Comparison of ENCODE assay signal across 13 mouse cellular contexts in genomic region chr11:77806218-77806617, GRCm38 (mm10). TPM values are rescaled to one million over a fixed set of nuclear protein-coding genes. Genes with fewer than 3 reads are reported as not detected.
DNase-seq lines count a peak whose midpoint lies in the region; ATAC-seq lines count a peak whose summit lies in the region.
"Had no signal": no experiment of that assay in that cellular context is flagged by ENCODE, and none has a peak within 500 bp of the region (broad histone marks: within the 10 kb centered on the region; RNA-seq: fewer than 3 reads in every experiment).

No protein-coding gene starts in this region.

- H3K4me3 ChIP-seq in heart, embryonic 13.5 days, result no peak overlapping the region
- H3K4me3 ChIP-seq in kidney, embryonic 15.5 days (replicated peaks), result no peak overlapping the region
- H3K4me3 ChIP-seq in forebrain, embryonic 15.5 days, result no peak overlapping the region
- H3K4me3 ChIP-seq: hindbrain, embryonic 12.5 days; limb, embryonic 12.5 days; midbrain, embryonic 15.5 days had no signal

- peaks cover 95% of the 10 kb centered on the region for H3K4me1 ChIP-seq in heart, embryonic 13.5 days
- H3K4me1 ChIP-seq in kidney, embryonic 15.5 days, result peaks cover 22% of the 10 kb centered on the region
- peaks cover 40% of the 10 kb centered on the region for H3K4me1 ChIP-seq in forebrain, embryonic 15.5 days

- 8% methylated on average over 2 of the region's 2 CpGs for WGBS in heart, embryonic 13.5 days
- WGBS in kidney, embryonic 15.5 days, result 27% methylated on average over 2 of the region's 2 CpGs
- 13% methylated on average over 2 of the region's 2 CpGs for WGBS in forebrain, embryonic 15.5 days

- intact Hi-C loops in heart, postnatal 36 days (cut with DNase I), result no loop called here

- H3K27me3 ChIP-seq in heart, embryonic 13.5 days (replicated peaks), result no peaks in the 10 kb centered on the region
- no peaks in the 10 kb centered on the region for H3K27me3 ChIP-seq in kidney, embryonic 15.5 days
- H3K27me3 ChIP-seq in forebrain, embryonic 15.5 days, result no peaks in the 10 kb centered on the region
- H3K27me3 ChIP-seq: hindbrain, embryonic 12.5 days; limb, embryonic 12.5 days; midbrain, embryonic 15.5 days had no signal

- H3K9me3 ChIP-seq in heart, embryonic 13.5 days, result no peaks in the 10 kb centered on the region
- H3K9me3 ChIP-seq in kidney, embryonic 15.5 days (replicated peaks), result no peaks in the 10 kb centered on the region
- H3K9me3 ChIP-seq in forebrain, embryonic 15.5 days, result no peaks in the 10 kb centered on the region
- H3K9me3 ChIP-seq: hindbrain, embryonic 12.5 days; limb, embryonic 12.5 days; midbrain, embryonic 15.5 days had no signal

- ATAC-seq in heart, embryonic 13.5 days (ENCODE audit: extremely low read depth, insufficient number of reproducible peaks, low FRiP score, low TSS enrichment), result no peak
- ATAC-seq in kidney, embryonic 15.5 days (replicated peaks; ENCODE audit: low FRiP score), result no peak
- peak; percentile 53; the same call in 1 of the 2 replicates for ATAC-seq in forebrain, embryonic 15.5 days (replicated peaks)
- no peak for ATAC-seq in erythroid progenitor cell, adult 5-6 weeks (replicated peaks; ENCODE audit: low FRiP score, poor library complexity, severe bottlenecking)
- ATAC-seq: midbrain, embryonic 15.5 days had no signal

- peak overlapping the region; percentile 71 for H3K9ac ChIP-seq in heart, embryonic 13.5 days
- H3K9ac ChIP-seq in kidney, embryonic 15.5 days, result no peak overlapping the region
- no peak overlapping the region for H3K9ac ChIP-seq in forebrain, embryonic 15.5 days (replicated peaks)
- H3K9ac ChIP-seq: hindbrain, embryonic 12.5 days; limb, embryonic 12.5 days; midbrain, embryonic 15.5 days had no signal

- DNase-seq in adrenal gland, postnatal 14 days, result peak; percentile 35
- no peak for DNase-seq in adrenal gland, adult 18-20 months (ENCODE audit: low spot score in 2 of 2)
- no peak for DNase-seq in heart, postnatal 36 days
- peak; percentile 47 to 77 for DNase-seq in kidney, postnatal 25 days
- DNase-seq: lung, postnatal 36 days had no signal

- peak overlapping the region; percentile 80; the same call in 1 of the 2 replicates for H3K27ac ChIP-seq in heart, embryonic 13.5 days (replicated peaks)
- H3K27ac ChIP-seq in kidney, embryonic 15.5 days, result no peak overlapping the region
- peak overlapping the region; percentile 50; the same call in 1 of the 2 replicates for H3K27ac ChIP-seq in forebrain, embryonic 15.5 days (replicated peaks)
- H3K27ac ChIP-seq: hindbrain, embryonic 12.5 days; limb, embryonic 12.5 days; midbrain, embryonic 15.5 days had no signal

- peaks cover 35% of the 10 kb centered on the region for H3K36me3 ChIP-seq in heart, embryonic 13.5 days
- no peaks in the 10 kb centered on the region for H3K36me3 ChIP-seq in kidney, embryonic 15.5 days
- no peaks in the 10 kb centered on the region for H3K36me3 ChIP-seq in forebrain, embryonic 15.5 days
- H3K36me3 ChIP-seq: hindbrain, embryonic 12.5 days; limb, embryonic 12.5 days; midbrain, embryonic 15.5 days had no signal

- 0 out of 2 replicates have a peak overlapping the region, but pooled peaks have one; percentile 17 for H3K4me2 ChIP-seq in heart, embryonic 13.5 days
- H3K4me2 ChIP-seq in kidney, embryonic 15.5 days, result no peak overlapping the region
- H3K4me2 ChIP-seq in forebrain, embryonic 15.5 days (replicated peaks), result no peak overlapping the region
- H3K4me2 ChIP-seq: hindbrain, embryonic 12.5 days; limb, embryonic 12.5 days; midbrain, embryonic 15.5 days had no signal

RNA-seq across cellular contexts. Expression of gene Gm10277, which starts 18.7 kb away (rescaled TPM):
- not detected in 2 replicates for total RNA-seq in adrenal gland, postnatal 14 days (2021)
- total RNA-seq in adrenal gland, adult 18-20 months (2021), result not detected
- 1.1 and 1.3 TPM in 2 replicates for polyA plus RNA-seq in heart, embryonic 13.5 days (2015; fragmentation: Nextera tagmentation; extraction: Ambion mirVana)
- not detected for total RNA-seq in heart, postnatal 36 days (2021)
- 1.5 and 2.3 TPM in 2 replicates for polyA plus RNA-seq in kidney, embryonic 15.5 days (2015; fragmentation: Nextera tagmentation; extraction: Ambion mirVana)
- 2.4 and 2.5 TPM in 2 replicates for polyA plus RNA-seq in forebrain, embryonic 15.5 days (2015; fragmentation: Nextera tagmentation; extraction: Ambion mirVana)
- total RNA-seq in erythroid progenitor cell, adult 5-6 weeks (2015; ENCODE audit: low replicate concordance), result not detected in 2 replicates
- not detected in 2 replicates for total RNA-seq in erythroid progenitor cell, adult 5-6 weeks (2017; ENCODE audit: low replicate concordance)
- total RNA-seq: layer of hippocampus, postnatal 10 days had no signal

RNA-seq across cellular contexts. Expression of gene Myo18a, which starts 43.2 kb away (rescaled TPM):
- total RNA-seq in adrenal gland, postnatal 14 days (2021), result 57.6 and 62.5 TPM in 2 replicates
- total RNA-seq in adrenal gland, adult 18-20 months (2021), result 10 to 100 TPM; 45.9 to 56.8 TPM
- 94.9 and 100.0 TPM in 2 replicates for polyA plus RNA-seq in heart, embryonic 13.5 days (2015; fragmentation: Nextera tagmentation; extraction: Ambion mirVana)
- total RNA-seq in heart, postnatal 36 days (2021), result 100 to 1,000 TPM; 256 to 280 TPM
- 30.4 and 31.8 TPM in 2 replicates for polyA plus RNA-seq in kidney, embryonic 15.5 days (2015; fragmentation: Nextera tagmentation; extraction: Ambion mirVana)
- polyA plus RNA-seq in forebrain, embryonic 15.5 days (2015; fragmentation: Nextera tagmentation; extraction: Ambion mirVana), result 45.5 and 52.5 TPM in 2 replicates
- total RNA-seq in erythroid progenitor cell, adult 5-6 weeks (2015; ENCODE audit: low replicate concordance), result 8.8 and 12.6 TPM in 2 replicates
- 24.8 and 48.5 TPM in 2 replicates for total RNA-seq in erythroid progenitor cell, adult 5-6 weeks (2017; ENCODE audit: low replicate concordance)

Comparison
In these comparisons a context has a peak if more than half of its experiments do, and no peak if none do; other contexts are left out.
1. DNase-seq: peak in adrenal gland, postnatal 14 days (single experiment) and kidney, postnatal 25 days (2 of 2); none in adrenal gland, adult 18-20 months (0 of 2) and heart, postnatal 36 days (0 of 2).